Mouse (Mus musculus): Measurements from ENCODE around the gene Defb45. TPM values are rescaled to one million over a fixed set of nuclear protein-coding genes. Genes with fewer than 3 reads are reported as not detected.

Defb45 gene
- polyA plus RNA-seq, 2 experiments, result not detected

DNA sequence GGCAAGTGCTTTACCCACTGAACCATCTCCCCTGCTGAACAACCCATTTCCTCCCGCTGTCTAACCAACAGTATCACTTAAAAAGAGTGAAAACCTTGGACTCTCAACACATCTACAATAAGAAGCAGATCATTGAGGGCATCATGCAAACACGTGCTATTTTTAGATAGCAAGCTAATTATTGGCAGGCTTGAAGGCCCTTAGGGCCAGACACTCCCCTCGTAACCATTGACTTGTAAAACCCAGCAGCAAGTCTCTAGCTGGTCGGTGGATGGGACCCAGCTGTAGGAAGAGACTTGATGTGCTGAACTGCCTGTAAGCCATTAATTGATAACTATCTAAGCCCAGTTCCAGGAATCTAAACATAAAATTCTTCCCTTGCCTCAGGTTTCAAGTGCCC, 55.7 kb downstream of the Defb45 start:
- no peaks in the 10 kb centered on the region for H3K4me1 ChIP-seq (replicated peaks; ENCODE audit: control insufficient read depth in 2 of 2, insufficient read depth in 2 of 2, low read length in 1 of 2)
- no peak overlapping the region for H3K4me3 ChIP-seq (ENCODE audit: insufficient read depth in 1 of 2, low read depth in 2 of 2, low read length in 2 of 2)
- ATAC-seq (ENCODE audit: insufficient read depth), result no peak
- no peak overlapping the region for H3K9ac ChIP-seq (replicated peaks)
- no peak overlapping the region for H3K27ac ChIP-seq
- no peaks in the 10 kb centered on the region; the same call in 1 of the 2 replicates for H3K9me3 ChIP-seq (ENCODE audit: control insufficient read depth, low read length)
- no peaks in the 10 kb centered on the region for H3K27me3 ChIP-seq (ENCODE audit: control insufficient read depth, insufficient read depth, low read length)
- H3K36me3 ChIP-seq (replicated peaks; ENCODE audit: control insufficient read depth, insufficient read depth, low read depth), result no peaks in the 10 kb centered on the region
- no peak overlapping the region for H3K4me2 ChIP-seq (ENCODE audit: low read depth)
- no peak for DNase-seq (ENCODE audit: low read depth in 3 of 3, low spot score in 3 of 3)
- 75% methylated on average over 4 of the region's 4 CpGs for WGBS (ENCODE audit: insufficient replicate concordance)
- TF ChIP-seq EP300 (IDR thresholded peaks at IDR 0.05; ENCODE audit: low read depth) (no peak), CTCF (IDR thresholded peaks at IDR 0.05; ENCODE audit: low read depth) (no peak)

Other genes with a start within 250 kb of the Defb45 start
- gene Nrsn2, start 222.8 kb downstream of the Defb45 start, polyA plus RNA-seq (2012; rRNA removed), result not detected in 2 replicates
- gene Nrsn2, start 222.8 kb downstream of the Defb45 start, polyA plus RNA-seq (2014; fragmentation: Nextera tagmentation; extraction: Ambion mirVana), result not detected in 2 replicates
- gene Sox12, start 201.3 kb downstream of the Defb45 start, polyA plus RNA-seq (2012; rRNA removed), result 4.4 TPM in 2 replicates
- gene Sox12, start 201.3 kb downstream of the Defb45 start, polyA plus RNA-seq (2014; fragmentation: Nextera tagmentation; extraction: Ambion mirVana), result 1.4 and 1.9 TPM in 2 replicates
- gene Zcchc3, start 184.4 kb downstream of the Defb45 start, polyA plus RNA-seq (2012; rRNA removed), result 7.6 and 9.1 TPM in 2 replicates
- gene Zcchc3, start 184.4 kb downstream of the Defb45 start, polyA plus RNA-seq (2014; fragmentation: Nextera tagmentation; extraction: Ambion mirVana), result 8.7 and 10.7 TPM in 2 replicates
- 0.15 and 0.19 TPM in 2 replicates for gene 6820408C15Rik, start 183.8 kb downstream of the Defb45 start, polyA plus RNA-seq (2012; rRNA removed)
- 0.11 and 0.23 TPM in 2 replicates for gene 6820408C15Rik, start 183.8 kb downstream of the Defb45 start, polyA plus RNA-seq (2014; fragmentation: Nextera tagmentation; extraction: Ambion mirVana)
- gene Defb23, start 134.8 kb downstream of the Defb45 start, polyA plus RNA-seq (2012; rRNA removed), result not detected in 2 replicates
- not detected in 2 replicates for gene Defb23, start 134.8 kb downstream of the Defb45 start, polyA plus RNA-seq (2014; fragmentation: Nextera tagmentation; extraction: Ambion mirVana)
- not detected in 2 replicates for gene Defb20, start 122.3 kb downstream of the Defb45 start, polyA plus RNA-seq (2012; rRNA removed)
- not detected in 2 replicates for gene Defb20, start 122.3 kb downstream of the Defb45 start, polyA plus RNA-seq (2014; fragmentation: Nextera tagmentation; extraction: Ambion mirVana)
- not detected in 2 replicates for gene Defb22, start 109.3 kb downstream of the Defb45 start, polyA plus RNA-seq (2012; rRNA removed)
- not detected in 2 replicates for gene Defb22, start 109.3 kb downstream of the Defb45 start, polyA plus RNA-seq (2014; fragmentation: Nextera tagmentation; extraction: Ambion mirVana)
- not detected in 2 replicates for gene Defb26, start 87.7 kb downstream of the Defb45 start, polyA plus RNA-seq (2012; rRNA removed)
- not detected in 2 replicates for gene Defb26, start 87.7 kb downstream of the Defb45 start, polyA plus RNA-seq (2014; fragmentation: Nextera tagmentation; extraction: Ambion mirVana)
- gene Defb28, start 81.1 kb downstream of the Defb45 start, polyA plus RNA-seq (2012; rRNA removed), result not detected in 2 replicates
- not detected in 2 replicates for gene Defb28, start 81.1 kb downstream of the Defb45 start, polyA plus RNA-seq (2014; fragmentation: Nextera tagmentation; extraction: Ambion mirVana)
- gene Defb29, start 59.3 kb downstream of the Defb45 start, polyA plus RNA-seq (2012; rRNA removed), result not detected in 2 replicates
- not detected in 2 replicates for gene Defb29, start 59.3 kb downstream of the Defb45 start, polyA plus RNA-seq (2014; fragmentation: Nextera tagmentation; extraction: Ambion mirVana)
- gene Gm17416, start 30.1 kb downstream of the Defb45 start, polyA plus RNA-seq (2012; rRNA removed), result not detected in 2 replicates
- not detected in 2 replicates for gene Gm17416, start 30.1 kb downstream of the Defb45 start, polyA plus RNA-seq (2014; fragmentation: Nextera tagmentation; extraction: Ambion mirVana)
- not detected in 2 replicates for gene Defb21, start 26.7 kb downstream of the Defb45 start, polyA plus RNA-seq (2012; rRNA removed)
- gene Defb21, start 26.7 kb downstream of the Defb45 start, polyA plus RNA-seq (2014; fragmentation: Nextera tagmentation; extraction: Ambion mirVana), result not detected in 2 replicates
- gene Defb19, start 19.1 kb downstream of the Defb45 start, polyA plus RNA-seq (2012; rRNA removed), result not detected in 2 replicates
- gene Defb19, start 19.1 kb downstream of the Defb45 start, polyA plus RNA-seq (2014; fragmentation: Nextera tagmentation; extraction: Ambion mirVana), result not detected in 2 replicates
- not detected in 2 replicates for gene Defb36, start 4.9 kb upstream of the Defb45 start, polyA plus RNA-seq (2012; rRNA removed)
- gene Defb36, start 4.9 kb upstream of the Defb45 start, polyA plus RNA-seq (2014; fragmentation: Nextera tagmentation; extraction: Ambion mirVana), result not detected in 2 replicates
- gene Defb25, start 23.7 kb upstream of the Defb45 start, polyA plus RNA-seq (2012; rRNA removed), result not detected in 2 replicates
- not detected in 2 replicates for gene Defb25, start 23.7 kb upstream of the Defb45 start, polyA plus RNA-seq (2014; fragmentation: Nextera tagmentation; extraction: Ambion mirVana)
- 0.42 and 0.66 TPM in 2 replicates for gene Rem1, start 27.6 kb upstream of the Defb45 start, polyA plus RNA-seq (2012; rRNA removed)
- 0.52 and 0.91 TPM in 2 replicates for gene Rem1, start 27.6 kb upstream of the Defb45 start, polyA plus RNA-seq (2014; fragmentation: Nextera tagmentation; extraction: Ambion mirVana)
- gene H13, start 70.1 kb upstream of the Defb45 start, polyA plus RNA-seq (2012; rRNA removed), result 24.1 and 27.4 TPM in 2 replicates
- gene H13, start 70.1 kb upstream of the Defb45 start, polyA plus RNA-seq (2014; fragmentation: Nextera tagmentation; extraction: Ambion mirVana), result 38.1 and 39.4 TPM in 2 replicates
- 4.3 and 10.3 TPM in 2 replicates for gene Mcts2, start 87.6 kb upstream of the Defb45 start, polyA plus RNA-seq (2012; rRNA removed)
- 14.7 and 15.2 TPM in 2 replicates for gene Mcts2, start 87.6 kb upstream of the Defb45 start, polyA plus RNA-seq (2014; fragmentation: Nextera tagmentation; extraction: Ambion mirVana)
- gene Id1, start 136.9 kb upstream of the Defb45 start, polyA plus RNA-seq (2012; rRNA removed), result 45.6 and 50.6 TPM in 2 replicates
- 20.7 and 22.6 TPM in 2 replicates for gene Id1, start 136.9 kb upstream of the Defb45 start, polyA plus RNA-seq (2014; fragmentation: Nextera tagmentation; extraction: Ambion mirVana)
- 0.51 and 0.92 TPM in 2 replicates for gene Cox4i2, start 154.8 kb upstream of the Defb45 start, polyA plus RNA-seq (2012; rRNA removed)
- gene Cox4i2, start 154.8 kb upstream of the Defb45 start, polyA plus RNA-seq (2014; fragmentation: Nextera tagmentation; extraction: Ambion mirVana), result 0.47 and 0.51 TPM in 2 replicates
- 72.2 and 81.6 TPM in 2 replicates for gene Bcl2l1, start 232.3 kb upstream of the Defb45 start, polyA plus RNA-seq (2012; rRNA removed)
- 172 and 186 TPM in 2 replicates for gene Bcl2l1, start 232.3 kb upstream of the Defb45 start, polyA plus RNA-seq (2014; fragmentation: Nextera tagmentation; extraction: Ambion mirVana)
- gene Tpx2, start 248.6 kb upstream of the Defb45 start, polyA plus RNA-seq (2012; rRNA removed), result 25.1 and 47.1 TPM in 2 replicates
- gene Tpx2, start 248.6 kb upstream of the Defb45 start, polyA plus RNA-seq (2014; fragmentation: Nextera tagmentation; extraction: Ambion mirVana), result 80.9 and 82.6 TPM in 2 replicates